Comparison of ENCODE assay signal across 17 mouse cellular contexts in the genomic region with DNA sequence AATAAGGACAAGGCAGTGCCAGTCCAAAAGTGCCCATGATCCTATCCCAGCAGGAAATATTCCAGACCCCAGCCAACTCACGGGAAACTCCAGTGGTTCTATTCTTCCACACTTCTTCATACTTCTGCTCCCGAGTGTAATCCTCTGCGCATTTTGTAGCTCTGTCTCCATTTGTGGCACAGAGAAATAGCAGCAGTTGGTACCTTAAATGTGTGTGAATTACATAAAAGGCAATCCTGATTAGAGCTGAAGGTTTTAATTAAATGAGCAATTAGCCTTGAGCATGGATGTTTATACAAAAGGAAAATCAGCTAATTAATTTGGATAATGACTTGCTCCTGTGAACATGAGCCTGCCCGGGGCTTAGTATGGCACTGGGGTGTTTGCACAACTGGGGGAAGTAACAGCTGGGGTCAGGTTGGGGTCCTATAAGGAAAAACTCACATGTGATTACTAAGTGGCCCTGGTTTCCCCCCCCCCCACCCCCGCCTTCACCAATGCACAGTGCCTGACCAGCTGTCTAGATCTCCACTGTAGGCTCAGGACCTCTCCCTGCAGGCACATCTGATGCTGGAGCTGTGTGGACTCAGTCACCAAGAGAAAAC.
DNase-seq lines count a peak whose midpoint lies in the region; ATAC-seq and TF ChIP-seq lines count a peak whose summit lies in the region.
"Had no signal": no experiment of that assay in that cellular context is flagged by ENCODE, and none has a peak within 500 bp of the region (broad histone marks: within the 10 kb centered on the region; RNA-seq: fewer than 3 reads in every experiment).

No protein-coding gene starts in this region.

- no peaks in the 10 kb centered on the region for H3K9me3 ChIP-seq in midbrain, embryonic 13.5 days
- H3K9me3 ChIP-seq in midbrain, postnatal 0 days (ENCODE audit: low read length): no peaks in the 10 kb centered on the region
- no peaks in the 10 kb centered on the region for H3K9me3 ChIP-seq in forebrain, embryonic 12.5 days
- H3K9me3 ChIP-seq in neural tube, embryonic 14.5 days (ENCODE audit: control insufficient read depth, low read length): no peaks in the 10 kb centered on the region
- H3K9me3 ChIP-seq: embryonic facial prominence, embryonic 12.5 days; hindbrain, embryonic 15.5 days; lung, embryonic 15.5 days; midbrain, embryonic 12.5 days had no signal

- no peak overlapping the region for H3K4me2 ChIP-seq in midbrain, embryonic 13.5 days (replicated peaks)
- H3K4me2 ChIP-seq in midbrain, postnatal 0 days (ENCODE audit: low read depth, low read length, poor library complexity, severe bottlenecking): no peak overlapping the region
- H3K4me2 ChIP-seq in forebrain, embryonic 12.5 days: no peak overlapping the region
- no peak overlapping the region for H3K4me2 ChIP-seq in neural tube, embryonic 14.5 days (ENCODE audit: low read depth, low read length)
- H3K4me2 ChIP-seq: embryonic facial prominence, embryonic 12.5 days; hindbrain, embryonic 15.5 days; lung, embryonic 15.5 days; midbrain, embryonic 12.5 days had no signal

- no peaks in the 10 kb centered on the region for H3K27me3 ChIP-seq in midbrain, embryonic 13.5 days
- H3K27me3 ChIP-seq in midbrain, postnatal 0 days (ENCODE audit: insufficient read depth, low read length): no peaks in the 10 kb centered on the region
- peaks cover 85% of the 10 kb centered on the region for H3K27me3 ChIP-seq in forebrain, embryonic 12.5 days
- H3K27me3 ChIP-seq in neural tube, embryonic 14.5 days (ENCODE audit: control insufficient read depth, insufficient read depth, low read length): no peaks in the 10 kb centered on the region
- H3K27me3 ChIP-seq: embryonic facial prominence, embryonic 12.5 days; hindbrain, embryonic 15.5 days; lung, embryonic 15.5 days had no signal

- H3K4me1 ChIP-seq in midbrain, embryonic 13.5 days (replicated peaks): peaks cover 6% of the 10 kb centered on the region; the same call in 1 of the 2 replicates
- H3K4me1 ChIP-seq in midbrain, postnatal 0 days (ENCODE audit: insufficient read depth, low read length): no peaks in the 10 kb centered on the region
- peaks cover 6% of the 10 kb centered on the region; the same call in 1 of the 2 replicates for H3K4me1 ChIP-seq in forebrain, embryonic 12.5 days
- no peaks in the 10 kb centered on the region for H3K4me1 ChIP-seq in neural tube, embryonic 14.5 days (ENCODE audit: control insufficient read depth, insufficient read depth, low read length)
- H3K4me1 ChIP-seq: lung, embryonic 15.5 days; midbrain, embryonic 12.5 days had no signal

- no peaks in the 10 kb centered on the region for H3K36me3 ChIP-seq in midbrain, embryonic 13.5 days
- no peaks in the 10 kb centered on the region for H3K36me3 ChIP-seq in midbrain, postnatal 0 days (ENCODE audit: insufficient read depth, low read length)
- H3K36me3 ChIP-seq in forebrain, embryonic 12.5 days (replicated peaks): no peaks in the 10 kb centered on the region
- H3K36me3 ChIP-seq in neural tube, embryonic 14.5 days (ENCODE audit: control insufficient read depth, insufficient read depth, low read length): no peaks in the 10 kb centered on the region
- H3K36me3 ChIP-seq: embryonic facial prominence, embryonic 12.5 days; hindbrain, embryonic 15.5 days; lung, embryonic 15.5 days; midbrain, embryonic 12.5 days had no signal

- no peak overlapping the region for H3K27ac ChIP-seq in midbrain, embryonic 13.5 days
- no peak overlapping the region for H3K27ac ChIP-seq in midbrain, postnatal 0 days (ENCODE audit: low read depth, low read length)
- no peak overlapping the region for H3K27ac ChIP-seq in forebrain, embryonic 12.5 days
- no peak overlapping the region for H3K27ac ChIP-seq in neural tube, embryonic 14.5 days (ENCODE audit: low read depth, low read length)
- H3K27ac ChIP-seq: embryonic facial prominence, embryonic 12.5 days; hindbrain, embryonic 15.5 days; liver, embryonic 14.5 days; lung, embryonic 15.5 days; macrophage; midbrain, embryonic 12.5 days had no signal

- no peak for TF ChIP-seq POLR2A in brain, embryonic 14.5 days (IDR thresholded peaks at IDR 0.05; ENCODE audit: borderline replicate concordance, extremely low read depth, insufficient read depth, insufficient read length, poor library complexity, severe bottlenecking)

- WGBS in midbrain, embryonic 13.5 days: 70% methylated on average over 5 of the region's 5 CpGs
- 64% methylated on average over 5 of the region's 5 CpGs for WGBS in midbrain, postnatal 0 days
- 38% methylated on average over 5 of the region's 5 CpGs for WGBS in forebrain, embryonic 12.5 days
- 56% methylated on average over 5 of the region's 5 CpGs for WGBS in neural tube, embryonic 14.5 days

- H3K9ac ChIP-seq in midbrain, embryonic 13.5 days (replicated peaks): no peak overlapping the region
- H3K9ac ChIP-seq in midbrain, postnatal 0 days (replicated peaks; ENCODE audit: low read length, poor library complexity, severe bottlenecking): no peak overlapping the region
- H3K9ac ChIP-seq in forebrain, embryonic 12.5 days: no peak overlapping the region
- H3K9ac ChIP-seq in neural tube, embryonic 14.5 days (replicated peaks; ENCODE audit: low read depth, low read length): no peak overlapping the region
- H3K9ac ChIP-seq: embryonic facial prominence, embryonic 12.5 days; hindbrain, embryonic 15.5 days; liver, embryonic 14.5 days; lung, embryonic 15.5 days; midbrain, embryonic 12.5 days had no signal

- peak; percentile 48 for ATAC-seq in midbrain, embryonic 13.5 days
- no peak for ATAC-seq in midbrain, postnatal 0 days (ENCODE audit: low FRiP score)
- peak; percentile 79 for ATAC-seq in forebrain, embryonic 12.5 days (ENCODE audit: low FRiP score)
- ATAC-seq in neural tube, embryonic 14.5 days (ENCODE audit: low read depth): peak; percentile 60; the same call in 1 of the 2 replicates
- ATAC-seq: intestine, postnatal 0 days had no signal

- no peak for DNase-seq in midbrain, postnatal 0 days (ENCODE audit: low spot score)
- DNase-seq in brain, embryonic 14.5 days (ENCODE audit: low read depth): peak; percentile 80
- no peak for DNase-seq in left cerebral cortex, adult 11 months (ENCODE audit: low spot score)
- no peak for DNase-seq in kidney, adult 9 months
- DNase-seq: adrenal gland, adult 2 months; cerebellum, adult 9-10 months; gastrocnemius, postnatal 25 days had no signal

- no peak overlapping the region for H3K4me3 ChIP-seq in midbrain, embryonic 13.5 days (replicated peaks)
- H3K4me3 ChIP-seq in midbrain, postnatal 0 days (ENCODE audit: low read depth, low read length): no peak overlapping the region
- H3K4me3 ChIP-seq in forebrain, embryonic 12.5 days (replicated peaks): no peak overlapping the region
- no peak overlapping the region for H3K4me3 ChIP-seq in neural tube, embryonic 14.5 days (ENCODE audit: low read depth, low read length)
- H3K4me3 ChIP-seq: embryonic facial prominence, embryonic 12.5 days; hindbrain, embryonic 15.5 days; lung, embryonic 15.5 days; midbrain, embryonic 12.5 days had no signal

- no peak for TF ChIP-seq CTCF in midbrain, postnatal 0 days (IDR thresholded peaks at IDR 0.05)
- no peak for TF ChIP-seq CTCF in brain, embryonic 14.5 days (IDR thresholded peaks at IDR 0.05; ENCODE audit: borderline replicate concordance, extremely low read depth, insufficient read depth, insufficient read length)
